Mouse (Mus musculus): ENCODE measurements around the gene Kctd18. TPM values are rescaled to one million over a fixed set of nuclear protein-coding genes. Genes with fewer than 3 reads are reported as not detected.
"Not testable (repeated sequence)": the region's sequence is repeated elsewhere in the genome, so short reads cannot be mapped to it uniquely, and the experiment has no call there.

The Kctd18 gene
- 10 to 100 TPM; 21.3 to 23.5 TPM for polyA plus RNA-seq (2017; shearing (Covaris generic))

DNA sequence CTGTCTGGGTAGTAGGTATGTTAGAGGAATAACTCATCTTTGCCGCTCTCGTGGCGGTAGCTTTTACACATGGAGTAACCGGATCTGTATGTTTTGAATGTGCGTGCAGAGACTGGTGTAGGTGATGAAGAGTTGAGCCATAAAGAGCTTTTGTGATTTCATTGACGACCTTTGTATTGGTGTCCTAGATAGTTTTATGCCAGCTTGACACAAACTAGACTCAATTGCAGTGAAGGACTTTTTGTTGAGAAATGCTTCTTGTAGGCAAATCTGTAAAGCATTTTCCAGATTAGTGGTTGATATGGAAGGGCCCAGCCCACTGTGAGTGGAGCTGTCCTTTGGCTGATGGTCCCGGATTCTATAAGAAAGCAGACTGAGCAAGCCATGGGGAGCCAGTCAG, at the start of gene Kctd18:
Kctd18 (minus strand) TSS at position 101 of the 400 bp plus-strand sequence.
- no peak for ATAC-seq

DNA sequence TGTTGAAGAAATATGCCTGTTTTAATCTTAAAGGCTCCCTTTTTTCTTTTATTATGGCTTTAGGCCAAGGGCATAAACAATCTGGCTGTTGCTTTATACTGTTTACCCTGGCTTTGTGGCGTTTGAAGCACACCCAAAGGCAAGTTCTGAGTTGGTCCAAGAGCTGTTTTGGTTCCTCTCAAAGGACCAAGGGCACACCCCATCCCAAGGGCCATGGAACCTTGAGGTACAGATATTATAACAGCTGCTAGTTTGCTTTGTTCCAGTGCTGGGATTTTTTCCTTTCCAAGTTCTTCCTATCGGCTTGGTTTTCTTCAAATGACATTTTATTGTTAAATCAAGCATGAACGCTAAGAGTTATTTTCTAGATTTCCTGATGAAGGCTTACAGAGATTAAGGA, 46.9 kb upstream of the Kctd18 start:
- ATAC-seq: no peak

DNA sequence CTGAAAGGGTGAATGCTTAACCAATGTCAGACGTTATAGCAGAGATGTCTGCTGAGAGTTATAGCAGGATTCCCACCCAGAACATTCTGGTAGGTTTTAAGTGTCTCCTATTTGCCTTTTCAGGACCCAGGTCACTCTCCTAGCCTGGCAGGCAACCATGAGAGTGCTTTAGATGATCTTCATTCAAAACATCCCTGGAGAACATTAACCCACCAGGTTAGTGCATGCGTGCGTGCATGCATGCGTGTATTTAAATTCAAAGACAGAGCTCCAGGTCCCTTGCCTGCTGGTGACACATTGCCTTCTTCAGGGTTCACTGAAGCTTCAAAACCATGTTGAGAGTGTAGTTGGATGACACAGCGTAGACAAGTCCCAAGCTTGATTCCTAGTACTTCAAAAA, 46.4 kb upstream of the Kctd18 start:
- ATAC-seq: no peak

GRCm38 (mm10) chr1:58062131-58062530, 43.4 kb upstream of the Kctd18 start:
- no peak for ATAC-seq

DNA sequence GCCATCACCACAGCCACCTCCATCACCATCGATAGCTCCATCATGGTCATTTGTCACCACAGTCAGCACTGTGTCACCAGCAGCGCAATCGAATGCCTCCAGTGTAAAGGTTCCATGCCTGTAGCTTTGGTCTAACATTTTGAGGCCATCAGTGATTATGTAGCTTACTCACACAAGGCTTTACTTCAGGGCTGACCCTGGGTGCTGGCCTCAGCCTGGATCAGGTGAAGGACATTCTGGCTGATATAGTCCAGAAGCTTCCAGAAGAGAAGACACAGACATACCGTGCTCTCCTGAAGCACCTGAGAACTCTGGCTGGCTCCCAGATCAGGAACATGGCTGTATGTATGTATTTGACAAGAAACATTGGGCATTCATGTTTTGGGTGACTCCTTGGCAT, 40.1 kb upstream of the Kctd18 start:
- no peak for ATAC-seq

GRCm38 (mm10) chr1:58056939-58057338, 38.2 kb upstream of the Kctd18 start:
- ATAC-seq: no peak

DNA sequence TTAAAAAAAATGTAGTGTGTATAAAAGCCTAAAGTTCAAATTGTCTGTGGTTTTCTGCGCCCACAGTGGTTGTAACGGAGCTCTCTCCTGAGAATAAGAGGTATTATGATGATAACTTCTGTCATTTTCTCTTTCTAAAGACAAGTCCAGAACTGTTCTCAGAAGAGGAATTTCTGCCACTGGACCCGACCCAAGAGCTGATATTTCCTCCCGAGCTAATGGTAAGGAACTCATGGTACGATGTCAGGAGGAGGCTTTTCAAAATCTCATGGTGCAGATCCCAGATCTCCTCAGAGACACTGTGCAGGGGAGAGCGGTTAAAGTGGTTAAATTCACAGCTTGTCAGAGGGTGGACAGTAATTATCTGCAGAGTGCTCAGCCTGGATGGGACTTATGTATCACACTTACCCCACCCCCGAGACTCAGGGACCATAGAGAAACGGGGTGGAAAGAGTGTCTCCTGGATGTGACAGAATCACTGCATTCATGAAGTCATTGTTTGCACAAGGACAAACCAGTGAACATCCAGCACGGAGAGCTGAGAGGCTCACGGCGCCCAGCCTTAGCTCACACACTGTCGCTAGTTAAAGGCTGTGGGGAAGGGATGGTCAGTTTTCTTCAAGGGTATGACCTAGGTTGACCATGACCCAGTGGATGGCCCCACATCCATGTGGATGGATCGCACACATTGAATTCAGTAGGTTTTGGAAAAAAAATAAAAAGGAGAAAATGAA, 37.5 kb upstream of the Kctd18 start:
- no peak for ATAC-seq

- ATAC-seq: no peak
These were observed 36.8 kb upstream of the Kctd18 start for GRCm38 (mm10) chr1:58055598-58055997.

GRCm38 (mm10) chr1:58049126-58049525, 30.4 kb upstream of the Kctd18 start:
- no peak for ATAC-seq

- no peak for ATAC-seq
These were observed 28.1 kb upstream of the Kctd18 start for GRCm38 (mm10) chr1:58046721-58047290.

GRCm38 (mm10) chr1:58045546-58045945, 26.8 kb upstream of the Kctd18 start:
- ATAC-seq: no peak

DNA sequence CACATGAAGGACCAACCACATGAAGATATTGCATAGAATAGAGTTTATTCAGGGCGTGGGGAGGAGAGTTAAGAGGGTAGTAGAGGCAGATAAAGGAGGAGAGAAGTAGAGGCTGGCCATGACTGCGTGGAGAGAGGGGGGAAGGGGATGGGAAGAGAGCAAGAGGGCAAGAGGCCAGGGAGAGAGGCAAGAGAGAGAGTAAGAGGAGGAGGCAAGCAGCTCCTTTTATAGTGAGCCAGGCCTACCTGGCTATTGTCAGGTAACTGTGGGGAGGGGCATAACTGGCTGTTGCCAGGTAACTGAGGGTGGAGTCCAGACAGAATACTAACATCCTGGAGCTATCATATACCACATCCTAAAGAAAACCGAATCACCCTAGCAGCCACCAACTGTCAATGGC, 26.3 kb upstream of the Kctd18 start:
- no peak for ATAC-seq

GRCm38 (mm10) chr1:58037306-58037705, 18.6 kb upstream of the Kctd18 start:
- ATAC-seq: not testable (repeated sequence)

DNA sequence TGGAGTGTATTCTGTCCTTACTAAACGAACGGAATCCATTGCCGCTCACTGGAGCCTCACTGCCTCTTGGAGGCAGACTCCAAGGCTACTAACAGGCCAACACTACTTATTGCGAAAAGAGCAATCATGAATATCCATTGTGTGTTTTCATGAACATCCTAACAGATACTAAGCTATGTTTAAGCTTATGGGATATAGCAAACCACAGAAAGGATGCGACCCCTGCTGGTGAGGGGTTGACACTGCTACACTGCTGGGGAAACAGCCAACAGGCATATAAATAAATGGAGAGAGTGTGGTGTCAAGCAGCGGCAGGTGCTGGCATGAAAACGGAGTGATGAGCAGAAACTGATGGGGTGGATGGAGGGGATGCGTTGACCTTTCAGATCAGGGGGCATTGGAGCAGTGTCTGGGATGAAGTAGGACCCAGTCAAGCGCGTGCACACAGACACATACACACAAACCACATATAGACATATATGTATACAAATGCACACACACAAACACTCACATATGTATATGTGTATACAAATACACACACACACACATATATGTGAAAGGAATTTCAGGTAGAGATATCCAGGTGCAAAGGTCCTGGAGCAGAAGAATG, 12.5 kb upstream of the Kctd18 start:
- ATAC-seq: peak; percentile 32

- no peak for ATAC-seq
These were observed 11.6 kb upstream of the Kctd18 start for GRCm38 (mm10) chr1:58030156-58030871.

DNA sequence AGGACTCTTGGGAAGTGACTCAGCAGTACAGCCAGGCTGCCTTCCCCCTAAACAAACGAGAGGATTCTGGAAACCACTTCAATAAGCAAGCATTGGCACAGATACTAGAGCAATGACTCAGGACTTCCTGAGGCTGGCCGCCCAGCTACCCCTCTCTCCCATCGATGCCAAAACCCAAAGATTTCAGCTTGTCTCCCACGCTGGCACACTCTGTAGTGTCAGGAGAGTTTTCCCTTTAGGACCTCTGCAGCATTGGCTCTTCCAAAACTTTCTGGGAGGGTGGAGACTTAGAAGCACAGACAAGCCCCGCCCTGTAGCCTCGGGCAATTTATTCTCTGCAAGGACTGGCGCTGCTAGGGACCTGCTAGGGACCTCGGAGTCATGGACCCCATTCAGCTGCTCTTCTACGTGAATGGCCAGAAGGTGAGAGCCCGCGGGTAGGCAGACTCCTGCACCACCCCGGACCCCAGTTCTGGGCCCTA, 10.9 kb upstream of the Kctd18 start, which contains the start of gene Aox1:
Aox1 (plus strand) TSS at position 296 of the 482 bp plus-strand sequence.
- ATAC-seq: no peak

DNA sequence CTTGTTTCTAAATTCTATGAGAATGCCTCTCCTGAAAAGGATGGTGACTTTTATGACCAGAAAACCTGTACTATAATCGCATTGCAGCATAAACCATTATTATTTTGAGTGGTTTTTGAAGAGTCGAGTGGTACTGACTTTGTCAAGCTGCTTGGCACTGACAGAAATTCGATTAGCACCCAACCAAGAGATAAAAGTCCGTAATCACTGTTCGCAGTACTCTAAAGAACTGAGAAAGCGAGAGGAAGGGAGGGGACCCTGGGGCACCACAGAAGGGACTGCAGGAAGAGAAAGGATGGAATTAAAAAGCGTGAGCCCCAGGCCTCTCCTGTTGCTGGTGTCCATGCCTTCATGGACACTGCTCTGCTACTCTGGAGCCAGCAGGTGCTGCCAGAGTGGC, 9.0 kb upstream of the Kctd18 start:
- ATAC-seq: no peak

- not testable (repeated sequence) for ATAC-seq
These were observed 12.4 kb downstream of the Kctd18 start for GRCm38 (mm10) chr1:58006388-58006787.

DNA sequence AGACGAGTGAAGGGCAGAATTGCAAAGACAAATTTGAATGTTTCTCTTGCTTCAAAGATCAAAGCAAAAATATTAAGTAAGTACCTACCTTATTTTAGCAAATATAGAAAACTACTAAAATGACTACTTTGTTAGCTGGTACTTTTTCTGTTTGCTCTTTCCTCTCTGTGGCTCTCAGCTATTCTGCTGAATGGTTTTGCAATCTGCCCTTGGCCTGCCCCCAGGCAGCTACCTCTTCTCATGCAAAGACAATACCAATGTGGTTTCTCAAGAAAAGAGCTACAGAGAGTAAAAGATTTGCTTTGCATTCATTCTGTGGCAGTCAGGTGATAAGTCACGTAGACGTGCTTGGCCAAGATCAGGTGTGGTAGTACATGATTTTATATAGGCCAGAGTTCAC, 20.6 kb downstream of the Kctd18 start:
- no peak for ATAC-seq

DNA sequence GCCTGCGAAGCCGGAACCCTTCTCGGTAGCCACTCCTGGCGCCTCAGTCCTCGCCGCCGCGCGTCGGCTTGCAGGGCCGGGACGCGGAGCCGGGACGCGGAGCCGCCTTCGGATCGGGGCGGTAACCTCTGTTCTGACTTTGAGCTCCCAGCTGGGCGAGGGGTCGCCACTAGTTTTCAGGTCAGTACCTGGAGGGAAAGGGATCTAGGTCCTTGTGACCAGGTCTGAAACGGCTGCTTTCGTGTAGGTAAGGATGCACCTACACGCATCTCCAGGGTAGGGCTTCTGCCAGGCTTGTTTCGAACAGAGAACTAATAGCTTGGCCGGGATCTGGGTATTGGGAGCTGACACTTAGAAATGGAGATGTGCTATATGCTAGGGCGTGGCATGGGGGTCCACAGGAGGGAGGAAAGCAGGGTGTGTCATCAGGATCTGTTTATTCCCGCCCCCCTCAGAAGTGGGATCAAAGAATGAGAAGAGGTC, 22.6 kb downstream of the Kctd18 start:
- ATAC-seq: peak; percentile 53

DNA sequence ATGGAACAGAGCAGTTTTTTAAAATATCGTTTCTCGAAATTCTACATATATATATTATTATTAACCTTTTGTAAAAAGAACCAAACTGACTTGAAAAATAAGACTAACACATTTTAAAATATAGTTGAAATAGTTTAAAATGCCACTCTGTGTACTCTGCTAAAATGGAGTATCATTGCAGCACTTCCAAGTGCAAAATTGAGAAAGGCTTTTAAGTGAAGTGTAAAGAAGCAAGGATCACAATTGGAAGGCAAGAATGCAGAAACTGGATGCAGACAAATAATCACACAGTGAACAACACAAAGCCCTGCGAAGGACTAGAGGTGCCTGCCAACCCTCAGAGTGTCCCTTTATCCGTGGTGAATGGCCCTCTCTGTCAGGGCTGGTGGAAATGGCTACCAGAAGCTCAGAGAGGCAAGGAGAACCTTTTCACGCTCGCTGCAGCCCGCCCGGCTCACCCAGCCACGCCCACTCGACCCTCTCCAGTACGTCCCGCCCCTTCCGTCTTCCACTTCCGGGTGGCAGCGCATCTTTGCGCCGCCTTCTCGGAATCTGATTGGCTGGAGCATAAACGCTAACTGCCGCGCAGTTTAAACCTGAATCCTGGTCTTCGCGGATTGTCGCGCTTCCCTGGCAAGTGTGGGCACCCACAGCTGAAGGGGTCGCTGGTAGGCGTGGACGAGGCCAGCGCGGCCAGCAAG, 23.2 kb downstream of the Kctd18 start, which contains the start of gene Sgo2a:
Sgo2a (plus strand) TSS at position 540 of the 701 bp plus-strand sequence.
- peak; percentile 100 for ATAC-seq

DNA sequence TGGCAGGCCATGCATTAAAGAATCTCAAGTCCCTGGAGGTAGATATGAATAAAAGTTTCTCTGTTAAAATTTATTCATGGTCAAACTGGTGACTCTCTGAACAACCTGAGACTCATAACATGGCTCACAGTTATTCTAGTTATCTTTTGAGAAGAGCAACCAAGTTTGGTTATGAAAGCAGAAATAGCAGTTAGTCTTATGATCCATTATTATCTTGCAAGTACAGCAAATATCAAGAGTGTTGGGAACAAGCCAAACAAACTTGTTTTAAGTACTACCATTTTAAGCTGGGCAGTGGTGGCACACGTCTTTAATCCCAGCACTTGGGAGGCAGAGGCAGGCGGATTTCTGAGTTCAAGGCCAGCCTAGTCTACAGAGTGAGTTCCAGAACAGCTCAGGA, 27.5 kb downstream of the Kctd18 start:
- no peak for ATAC-seq

Measured in activated CD4-positive, CD25-positive, alpha-beta regulatory T cell, adult 4 months (primary cell).